Comparison of ENCODE assay signal across 8 mouse cellular contexts in genomic region chr1:96768264-96768663, GRCm38 (mm10).
DNase-seq lines count a peak whose midpoint lies in the region; ATAC-seq and TF ChIP-seq lines count a peak whose summit lies in the region.

No protein-coding gene starts in this region.

- no peak for ATAC-seq in liver, embryonic 11.5 days (replicated peaks; ENCODE audit: low FRiP score)
- 0 out of 2 replicates have a peak, but pooled peaks have one; percentile 37 for ATAC-seq in midbrain, embryonic 14.5 days (ENCODE audit: low FRiP score, low TSS enrichment)
- ATAC-seq in erythroid progenitor cell, adult 5-6 weeks (replicated peaks; ENCODE audit: low FRiP score, poor library complexity, severe bottlenecking): no peak

- H3K27me3 ChIP-seq in liver, embryonic 11.5 days (replicated peaks; ENCODE audit: control insufficient read depth, insufficient read depth, low read length): no peaks in the 10 kb centered on the region
- H3K27me3 ChIP-seq in midbrain, embryonic 14.5 days (ENCODE audit: control insufficient read depth, insufficient read depth, low read length): no peaks in the 10 kb centered on the region

- no peak overlapping the region for H3K9ac ChIP-seq in liver, embryonic 11.5 days (ENCODE audit: low read depth, low read length)
- no peak overlapping the region for H3K9ac ChIP-seq in midbrain, embryonic 14.5 days (replicated peaks; ENCODE audit: low read length)

- TF ChIP-seq CTCF in layer of hippocampus, adult 2 months (conservative IDR thresholded peaks at IDR 0.05): peak; percentile 72

- peak; percentile 4 for DNase-seq in liver
- DNase-seq in liver, embryonic 11.5 days (ENCODE audit: low spot score): no peak
- peak; percentile 50 for DNase-seq in embryo, embryonic 11 days
- DNase-seq in layer of hippocampus, adult 2 months (ENCODE audit: low spot score in 2 of 2): peak; percentile 33
- peak; percentile 79 for DNase-seq in midbrain, embryonic 14.5 days
- DNase-seq in gastrocnemius, postnatal 36 days: no peak
- DNase-seq in thymus, postnatal 25 days: no peak

- H3K9me3 ChIP-seq in liver, embryonic 11.5 days (ENCODE audit: control insufficient read depth, low read length): no peaks in the 10 kb centered on the region
- no peaks in the 10 kb centered on the region for H3K9me3 ChIP-seq in midbrain, embryonic 14.5 days (ENCODE audit: control insufficient read depth, low read length)

- no peaks in the 10 kb centered on the region for H3K36me3 ChIP-seq in liver, embryonic 11.5 days (ENCODE audit: control insufficient read depth, insufficient read depth, low read length)
- no peaks in the 10 kb centered on the region for H3K36me3 ChIP-seq in midbrain, embryonic 14.5 days (ENCODE audit: control insufficient read depth, insufficient read depth, low read length)

- no peak overlapping the region for H3K4me2 ChIP-seq in liver, embryonic 11.5 days
- no peak overlapping the region for H3K4me2 ChIP-seq in midbrain, embryonic 14.5 days (ENCODE audit: low read length)

- H3K27ac ChIP-seq in liver, embryonic 11.5 days (ENCODE audit: low read depth, low read length): no peak overlapping the region
- no peak overlapping the region for H3K27ac ChIP-seq in layer of hippocampus, adult 2 months
- no peak overlapping the region for H3K27ac ChIP-seq in midbrain, embryonic 14.5 days (replicated peaks; ENCODE audit: low read depth, low read length)

- intact Hi-C loops in gastrocnemius, postnatal 36 days (cut with DNase I): no loop called here

- 14% methylated on average over 4 of the region's 4 CpGs for WGBS in liver, embryonic 11.5 days
- 19% methylated on average over 4 of the region's 4 CpGs for WGBS in midbrain, embryonic 14.5 days

- no peaks in the 10 kb centered on the region for H3K4me1 ChIP-seq in liver, embryonic 11.5 days (replicated peaks; ENCODE audit: control insufficient read depth, insufficient read depth, low read length)
- H3K4me1 ChIP-seq in midbrain, embryonic 14.5 days (ENCODE audit: control insufficient read depth, insufficient read depth, low read length): no peaks in the 10 kb centered on the region

- no peak overlapping the region for H3K4me3 ChIP-seq in liver, embryonic 11.5 days (ENCODE audit: low read depth, low read length)
- no peak overlapping the region for H3K4me3 ChIP-seq in layer of hippocampus, adult 2 months
- no peak overlapping the region for H3K4me3 ChIP-seq in midbrain, embryonic 14.5 days (replicated peaks; ENCODE audit: low read depth, low read length)

Comparison
In these comparisons a context has a peak if more than half of its experiments do, and no peak if none do; other contexts are left out.
1. DNase-seq: peak in liver (single experiment), embryo, embryonic 11 days (single experiment), layer of hippocampus, adult 2 months (2 of 2) and midbrain, embryonic 14.5 days (single experiment); none in liver, embryonic 11.5 days (single experiment), gastrocnemius, postnatal 36 days (0 of 2) and thymus, postnatal 25 days (single experiment).